Comparison of ENCODE assay signal across 8 mouse cellular contexts in the genomic region with DNA sequence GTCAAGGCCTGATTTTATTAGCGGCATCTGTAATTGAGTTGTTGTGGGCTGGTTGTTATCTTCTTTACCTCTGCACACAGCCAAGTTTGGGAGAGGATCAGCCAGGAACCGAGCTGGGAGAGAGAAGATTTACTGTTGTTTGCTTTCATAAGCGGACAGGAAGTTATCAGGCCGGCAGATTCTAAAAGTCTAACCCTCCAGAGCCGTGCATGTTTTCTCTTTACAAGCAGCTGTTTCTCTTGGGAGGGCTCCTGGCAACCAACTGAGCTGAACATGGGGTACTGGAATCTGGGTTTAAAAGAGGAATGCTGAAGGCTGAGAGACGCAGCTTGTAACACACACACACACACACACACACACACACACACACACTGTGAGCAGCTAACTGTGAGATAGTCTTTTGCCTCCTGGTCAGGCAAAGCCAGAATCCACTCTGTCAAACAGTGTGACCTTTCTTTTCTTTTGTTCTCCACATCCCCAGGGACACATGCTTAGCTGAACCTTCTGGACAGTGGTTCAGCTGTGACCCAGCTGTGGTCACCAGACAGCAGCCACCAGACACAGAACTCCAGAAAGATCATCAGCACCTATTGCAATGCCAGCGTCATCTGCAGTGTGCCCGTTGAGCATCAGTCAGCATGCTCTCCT.
DNase-seq lines count a peak whose midpoint lies in the region; ATAC-seq and TF ChIP-seq lines count a peak whose summit lies in the region.

No protein-coding gene starts in this region.

- no peaks in the 10 kb centered on the region for H3K36me3 ChIP-seq in forebrain, embryonic 16.5 days (ENCODE audit: control insufficient read depth, insufficient read depth)
- H3K36me3 ChIP-seq in forebrain, embryonic 11.5 days (ENCODE audit: control insufficient read depth, insufficient read depth, low read length), result no peaks in the 10 kb centered on the region
- no peaks in the 10 kb centered on the region for H3K36me3 ChIP-seq in hindbrain, embryonic 13.5 days
- no peaks in the 10 kb centered on the region for H3K36me3 ChIP-seq in limb, embryonic 14.5 days (ENCODE audit: control insufficient read depth, insufficient read depth, low read length)

- H3K9me3 ChIP-seq in forebrain, embryonic 16.5 days (ENCODE audit: control insufficient read depth, low read length), result no peaks in the 10 kb centered on the region
- no peaks in the 10 kb centered on the region for H3K9me3 ChIP-seq in forebrain, embryonic 11.5 days (ENCODE audit: control insufficient read depth, low read length)
- H3K9me3 ChIP-seq in hindbrain, embryonic 13.5 days, result no peaks in the 10 kb centered on the region
- no peaks in the 10 kb centered on the region for H3K9me3 ChIP-seq in limb, embryonic 14.5 days (ENCODE audit: control insufficient read depth, low read length)

- no peak for DNase-seq in forebrain, embryonic 11.5 days (ENCODE audit: low spot score)
- peak; percentile 57 for DNase-seq in gastrocnemius, adult 18-20 months (ENCODE audit: low spot score)
- DNase-seq in limb, embryonic 14.5 days (ENCODE audit: low spot score), result peak; percentile 76
- DNase-seq in retina, postnatal 1 day, result peak; percentile 22
- no peak for DNase-seq in spleen, postnatal 36 days (ENCODE audit: low spot score in 2 of 2)

- whole genome bisulfite sequencing in forebrain, embryonic 16.5 days, result 70% methylated on average over 8 of the region's 8 CpGs
- WGBS in forebrain, embryonic 11.5 days, result 67% methylated on average over 8 of the region's 8 CpGs
- WGBS in hindbrain, embryonic 13.5 days, result 44% methylated on average over 8 of the region's 8 CpGs
- 23% methylated on average over 8 of the region's 8 CpGs for WGBS in limb, embryonic 14.5 days

- 0 out of 2 replicates have a peak, but pooled peaks have one; percentile 12 for ATAC-seq in forebrain, embryonic 16.5 days
- no peak for ATAC-seq in forebrain, embryonic 11.5 days (replicated peaks; ENCODE audit: low FRiP score)
- no peak for ATAC-seq in hindbrain, embryonic 13.5 days (ENCODE audit: low FRiP score)
- ATAC-seq in limb, embryonic 14.5 days (ENCODE audit: low FRiP score, low read depth), result peak; percentile 74; the same call in 1 of the 2 replicates
- ATAC-seq in erythroid progenitor cell, adult 5-6 weeks (replicated peaks; ENCODE audit: low FRiP score, poor library complexity, severe bottlenecking), result no peak

- H3K27ac ChIP-seq in forebrain, embryonic 16.5 days (ENCODE audit: low read length), result no peak overlapping the region
- H3K27ac ChIP-seq in forebrain, embryonic 11.5 days (ENCODE audit: low read depth, low read length), result no peak overlapping the region
- H3K27ac ChIP-seq in hindbrain, embryonic 13.5 days, result 0 out of 2 replicates have a peak overlapping the region, but pooled peaks have one; percentile 35
- H3K27ac ChIP-seq in limb, embryonic 14.5 days (replicated peaks; ENCODE audit: low read depth, low read length), result peak overlapping the region; percentile 22; the same call in 1 of the 2 replicates

- no peak for TF ChIP-seq POLR2A in limb, embryonic 14.5 days (IDR thresholded peaks at IDR 0.05; ENCODE audit: borderline replicate concordance, extremely low read depth, insufficient read depth, insufficient read length)

- no peak overlapping the region for H3K4me3 ChIP-seq in forebrain, embryonic 16.5 days (replicated peaks; ENCODE audit: low read length)
- H3K4me3 ChIP-seq in forebrain, embryonic 11.5 days (ENCODE audit: low read depth, low read length), result no peak overlapping the region
- no peak overlapping the region for H3K4me3 ChIP-seq in hindbrain, embryonic 13.5 days
- H3K4me3 ChIP-seq in limb, embryonic 14.5 days (replicated peaks; ENCODE audit: low read length), result no peak overlapping the region

- no peaks in the 10 kb centered on the region for H3K27me3 ChIP-seq in forebrain, embryonic 16.5 days (replicated peaks; ENCODE audit: control insufficient read depth, insufficient read depth, low read length)
- H3K27me3 ChIP-seq in forebrain, embryonic 11.5 days (ENCODE audit: control insufficient read depth, insufficient read depth, low read length), result no peaks in the 10 kb centered on the region
- H3K27me3 ChIP-seq in hindbrain, embryonic 13.5 days, result no peaks in the 10 kb centered on the region
- no peaks in the 10 kb centered on the region for H3K27me3 ChIP-seq in limb, embryonic 14.5 days (ENCODE audit: control insufficient read depth, insufficient read depth, low read length)

- H3K4me2 ChIP-seq in forebrain, embryonic 16.5 days (ENCODE audit: low read length), result no peak overlapping the region
- H3K4me2 ChIP-seq in forebrain, embryonic 11.5 days (ENCODE audit: low read depth, low read length, severe bottlenecking), result no peak overlapping the region
- H3K4me2 ChIP-seq in hindbrain, embryonic 13.5 days, result no peak overlapping the region
- no peak overlapping the region for H3K4me2 ChIP-seq in limb, embryonic 14.5 days (replicated peaks; ENCODE audit: low read depth, low read length, severe bottlenecking)

- no peaks in the 10 kb centered on the region for H3K4me1 ChIP-seq in forebrain, embryonic 16.5 days (replicated peaks; ENCODE audit: control insufficient read depth, insufficient read depth, low read length)
- no peaks in the 10 kb centered on the region for H3K4me1 ChIP-seq in forebrain, embryonic 11.5 days (replicated peaks; ENCODE audit: control insufficient read depth, insufficient read depth, low read length)
- peaks cover 14% of the 10 kb centered on the region for H3K4me1 ChIP-seq in hindbrain, embryonic 13.5 days (replicated peaks)
- H3K4me1 ChIP-seq in limb, embryonic 14.5 days (ENCODE audit: control insufficient read depth, insufficient read depth, low read length), result peaks cover 25% of the 10 kb centered on the region

- no peak overlapping the region for H3K9ac ChIP-seq in forebrain, embryonic 16.5 days (replicated peaks; ENCODE audit: low read depth, low read length)
- no peak overlapping the region for H3K9ac ChIP-seq in forebrain, embryonic 11.5 days (ENCODE audit: low read length)
- H3K9ac ChIP-seq in hindbrain, embryonic 13.5 days, result no peak overlapping the region
- no peak overlapping the region for H3K9ac ChIP-seq in limb, embryonic 14.5 days (ENCODE audit: low read depth, low read length, severe bottlenecking)

Comparison
In these comparisons a context has a peak if more than half of its experiments do, and no peak if none do; other contexts are left out.
1. ATAC-seq: peak in forebrain, embryonic 16.5 days (single experiment) and limb, embryonic 14.5 days (single experiment); none in forebrain, embryonic 11.5 days (single experiment), hindbrain, embryonic 13.5 days (single experiment) and erythroid progenitor cell, adult 5-6 weeks (single experiment).
2. H3K27ac ChIP-seq: peak in hindbrain, embryonic 13.5 days (single experiment) and limb, embryonic 14.5 days (single experiment); none in forebrain, embryonic 16.5 days (single experiment) and forebrain, embryonic 11.5 days (single experiment).
3. DNase-seq: peak in gastrocnemius, adult 18-20 months (single experiment), limb, embryonic 14.5 days (single experiment) and retina, postnatal 1 day (single experiment); none in forebrain, embryonic 11.5 days (single experiment) and spleen, postnatal 36 days (0 of 2).